Comparison of ENCODE assay signal across 22 mouse cellular contexts in the genomic region with DNA sequence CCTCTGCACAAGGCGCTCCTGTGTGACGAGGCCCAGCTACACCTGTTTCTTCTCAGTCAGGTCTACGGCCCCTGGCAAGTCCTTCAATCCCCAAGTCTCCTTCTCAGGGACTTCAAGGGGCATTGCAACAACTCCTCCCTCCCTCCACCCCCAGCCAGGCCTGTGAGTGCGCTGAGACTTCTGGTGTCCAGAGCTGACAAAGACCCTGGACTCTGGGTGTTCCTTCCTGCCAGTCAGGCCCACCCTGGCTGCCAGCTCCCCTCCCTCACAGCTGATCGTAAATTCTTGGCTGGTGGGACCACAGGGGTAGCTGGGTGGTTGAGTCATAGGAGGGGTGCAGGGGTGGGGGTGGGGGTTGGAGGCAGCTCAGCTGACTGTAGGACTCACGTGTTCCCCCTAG. TPM values are rescaled to one million over a fixed set of nuclear protein-coding genes. Genes with fewer than 3 reads are reported as not detected.
DNase-seq lines count a peak whose midpoint lies in the region; ATAC-seq and TF ChIP-seq lines count a peak whose summit lies in the region.
"Had no signal": no experiment of that assay in that cellular context is flagged by ENCODE, and none has a peak within 500 bp of the region (broad histone marks: within the 10 kb centered on the region; RNA-seq: fewer than 3 reads in every experiment).

No protein-coding gene starts in this region.

- TF ChIP-seq EP300 in liver, postnatal 0 days (IDR thresholded peaks at IDR 0.05; ENCODE audit: low read depth) = no peak

- 0 out of 2 replicates have a peak overlapping the region, but pooled peaks have one; percentile 32 for H3K9ac ChIP-seq in heart, embryonic 12.5 days
- peak overlapping the region; percentile 41; the same call in 1 of the 2 replicates for H3K9ac ChIP-seq in liver, embryonic 13.5 days
- H3K9ac ChIP-seq in liver, postnatal 0 days (replicated peaks) = no peak overlapping the region
- 0 out of 2 replicates have a peak overlapping the region, but pooled peaks have one; percentile 17 for H3K9ac ChIP-seq in intestine, postnatal 0 days (ENCODE audit: low read depth, low read length)
- peak overlapping the region; percentile 31; the same call in 1 of the 2 replicates for H3K9ac ChIP-seq in limb, embryonic 14.5 days (ENCODE audit: low read depth, low read length, severe bottlenecking)
- H3K9ac ChIP-seq: liver, embryonic 15.5 days had no signal

- H3K4me1 ChIP-seq in heart, embryonic 12.5 days (replicated peaks) = peaks cover 12% of the 10 kb centered on the region
- H3K4me1 ChIP-seq in liver, embryonic 13.5 days (replicated peaks) = peaks cover 28% of the 10 kb centered on the region
- peaks cover 3% of the 10 kb centered on the region for H3K4me1 ChIP-seq in liver, postnatal 0 days (ENCODE audit: insufficient read depth)
- no peaks in the 10 kb centered on the region; the same call in 1 of the 2 replicates for H3K4me1 ChIP-seq in intestine, postnatal 0 days (replicated peaks; ENCODE audit: control insufficient read depth, insufficient read depth, low read length)
- H3K4me1 ChIP-seq in limb, embryonic 14.5 days (ENCODE audit: control insufficient read depth, insufficient read depth, low read length) = peaks cover 8% of the 10 kb centered on the region; the same call in 1 of the 2 replicates

- H3K27me3 ChIP-seq in heart, embryonic 12.5 days (replicated peaks) = peaks cover 57% of the 10 kb centered on the region
- peaks cover 69% of the 10 kb centered on the region for H3K27me3 ChIP-seq in liver, embryonic 13.5 days
- H3K27me3 ChIP-seq in liver, postnatal 0 days (ENCODE audit: insufficient read depth, low read length) = peaks cover 10% of the 10 kb centered on the region; the same call in 1 of the 2 replicates
- no peaks in the 10 kb centered on the region for H3K27me3 ChIP-seq in intestine, postnatal 0 days (replicated peaks; ENCODE audit: control insufficient read depth, insufficient read depth, low read length)
- H3K27me3 ChIP-seq in limb, embryonic 14.5 days (ENCODE audit: control insufficient read depth, insufficient read depth, low read length) = no peaks in the 10 kb centered on the region

- WGBS in heart, embryonic 12.5 days = 51% methylated on average over 6 of the region's 6 CpGs
- 60% methylated on average over 6 of the region's 6 CpGs for WGBS in liver, embryonic 13.5 days (ENCODE audit: insufficient replicate concordance)
- 66% methylated on average over 6 of the region's 6 CpGs for WGBS in liver, postnatal 0 days (ENCODE audit: insufficient replicate concordance)
- 52% methylated on average over 6 of the region's 6 CpGs for WGBS in intestine, postnatal 0 days
- 30% methylated on average over 6 of the region's 6 CpGs for WGBS in limb, embryonic 14.5 days

- no peak for TF ChIP-seq POLR2A in limb, embryonic 14.5 days (IDR thresholded peaks at IDR 0.05; ENCODE audit: borderline replicate concordance, extremely low read depth, insufficient read depth, insufficient read length)

- TF ChIP-seq CTCF in liver, postnatal 0 days (IDR thresholded peaks at IDR 0.05; ENCODE audit: low read depth) = no peak
- TF ChIP-seq CTCF in intestine, postnatal 0 days (IDR thresholded peaks at IDR 0.05; ENCODE audit: low read depth) = no peak

- H3K27ac ChIP-seq in heart, embryonic 12.5 days (ENCODE audit: poor library complexity, severe bottlenecking) = no peak overlapping the region
- peak overlapping the region; percentile 29; the same call in 1 of the 2 replicates for H3K27ac ChIP-seq in liver, embryonic 13.5 days
- H3K27ac ChIP-seq in liver, postnatal 0 days (ENCODE audit: low read depth) = no peak overlapping the region
- H3K27ac ChIP-seq in intestine, postnatal 0 days (ENCODE audit: low read depth, low read length) = no peak overlapping the region
- no peak overlapping the region for H3K27ac ChIP-seq in limb, embryonic 14.5 days (replicated peaks; ENCODE audit: low read depth, low read length)
- H3K27ac ChIP-seq: heart, embryonic 10.5 days; liver, embryonic 15.5 days had no signal

- no peak for DNase-seq in heart, adult 18-20 months
- DNase-seq in liver, embryonic 13.5 days = no peak
- DNase-seq in liver, postnatal 0 days = no peak
- DNase-seq in limb, embryonic 14.5 days (ENCODE audit: low spot score) = no peak
- DNase-seq: adrenal gland, postnatal 25 days; B cell, adult 2 months; cerebellum, adult 18-20 months; cerebellum, postnatal 36 days; heart, postnatal 36 days; kidney, postnatal 10 days; retina, postnatal 1 day; right cerebral cortex, postnatal 4 days; thymus, postnatal 4 days had no signal

- no peak for ATAC-seq in heart, embryonic 12.5 days (ENCODE audit: insufficient number of reproducible peaks, low FRiP score)
- ATAC-seq in liver, embryonic 13.5 days (ENCODE audit: low read depth) = no peak
- ATAC-seq in liver, postnatal 0 days = no peak
- ATAC-seq in intestine, postnatal 0 days = no peak
- ATAC-seq in limb, embryonic 14.5 days (ENCODE audit: low FRiP score, low read depth) = 0 out of 2 replicates have a peak, but pooled peaks have one; percentile 24
- no peak for ATAC-seq in erythroblast, adult 5-6 weeks (replicated peaks; ENCODE audit: low FRiP score, poor library complexity, severe bottlenecking)
- ATAC-seq: activated CD4-positive, CD25-positive, alpha-beta regulatory T cell, adult 4 months had no signal

- no peaks in the 10 kb centered on the region for H3K9me3 ChIP-seq in heart, embryonic 12.5 days (replicated peaks)
- no peaks in the 10 kb centered on the region for H3K9me3 ChIP-seq in liver, embryonic 13.5 days (replicated peaks)
- no peaks in the 10 kb centered on the region for H3K9me3 ChIP-seq in liver, postnatal 0 days (ENCODE audit: low read length)
- no peaks in the 10 kb centered on the region for H3K9me3 ChIP-seq in intestine, postnatal 0 days (ENCODE audit: control insufficient read depth)
- H3K9me3 ChIP-seq in limb, embryonic 14.5 days (ENCODE audit: control insufficient read depth, low read length) = no peaks in the 10 kb centered on the region
- H3K9me3 ChIP-seq: heart, embryonic 10.5 days; liver, embryonic 15.5 days had no signal

- H3K4me3 ChIP-seq in heart, embryonic 12.5 days = no peak overlapping the region
- H3K4me3 ChIP-seq in liver, embryonic 13.5 days (replicated peaks) = no peak overlapping the region
- H3K4me3 ChIP-seq in liver, postnatal 0 days (ENCODE audit: low read depth, low read length) = no peak overlapping the region
- H3K4me3 ChIP-seq in intestine, postnatal 0 days (ENCODE audit: low read depth, low read length) = no peak overlapping the region
- H3K4me3 ChIP-seq in limb, embryonic 14.5 days (replicated peaks; ENCODE audit: low read length) = no peak overlapping the region
- H3K4me3 ChIP-seq: heart, embryonic 10.5 days; liver, embryonic 15.5 days; myocyte had no signal

- H3K4me2 ChIP-seq in heart, embryonic 12.5 days = no peak overlapping the region
- peak overlapping the region; percentile 10; the same call in 1 of the 2 replicates for H3K4me2 ChIP-seq in liver, embryonic 13.5 days
- H3K4me2 ChIP-seq in liver, postnatal 0 days (ENCODE audit: low read depth, low read length) = no peak overlapping the region
- H3K4me2 ChIP-seq in intestine, postnatal 0 days (replicated peaks; ENCODE audit: low read depth) = no peak overlapping the region
- no peak overlapping the region for H3K4me2 ChIP-seq in limb, embryonic 14.5 days (replicated peaks; ENCODE audit: low read depth, low read length, severe bottlenecking)
- H3K4me2 ChIP-seq: liver, embryonic 15.5 days had no signal

- no peaks in the 10 kb centered on the region for H3K36me3 ChIP-seq in heart, embryonic 12.5 days
- H3K36me3 ChIP-seq in liver, embryonic 13.5 days = no peaks in the 10 kb centered on the region
- no peaks in the 10 kb centered on the region for H3K36me3 ChIP-seq in liver, postnatal 0 days (replicated peaks; ENCODE audit: insufficient read depth, low read length)
- no peaks in the 10 kb centered on the region for H3K36me3 ChIP-seq in intestine, postnatal 0 days (ENCODE audit: control insufficient read depth, insufficient read depth)
- no peaks in the 10 kb centered on the region for H3K36me3 ChIP-seq in limb, embryonic 14.5 days (ENCODE audit: control insufficient read depth, insufficient read depth, low read length)
- H3K36me3 ChIP-seq: heart, embryonic 10.5 days; liver, embryonic 15.5 days had no signal

RNA-seq across cellular contexts. Expression of a gene that starts 11.2 kb away (rescaled TPM):
- 1.7 and 1.8 TPM in 2 replicates for polyA plus RNA-seq in heart, embryonic 12.5 days (2016; fragmentation: Nextera tagmentation; extraction: Ambion mirVana)
- 10 to 100 TPM; 13.7 to 14.4 TPM for total RNA-seq in heart, adult 18-20 months (2021)
- 0.29 and 0.44 TPM in 2 replicates for polyA plus RNA-seq in liver, embryonic 13.5 days (2015; fragmentation: Nextera tagmentation; extraction: Ambion mirVana)
- polyA plus RNA-seq in liver, postnatal 0 days (2015; fragmentation: Nextera tagmentation; extraction: Ambion mirVana) = 0.19 and 0.45 TPM in 2 replicates
- polyA plus RNA-seq in intestine, postnatal 0 days (2015; fragmentation: Nextera tagmentation; extraction: Ambion mirVana) = 0.17 and 0.30 TPM in 2 replicates
- 9.1 and 11.2 TPM in 2 replicates for polyA plus RNA-seq in limb, embryonic 14.5 days (2012; rRNA removed)
- polyA plus RNA-seq in limb, embryonic 14.5 days (2014; fragmentation: Nextera tagmentation; extraction: Ambion mirVana) = 2.5 and 3.0 TPM in 2 replicates
- total RNA-seq in erythroblast, adult 5-6 weeks (2015; ENCODE audit: low replicate concordance) = not detected in 2 replicates
- not detected in 2 replicates for total RNA-seq in erythroblast, adult 5-6 weeks (2017; ENCODE audit: low replicate concordance)
- total RNA-seq: megakaryocyte-erythroid progenitor cell, adult 5-6 weeks had no signal
- polyA plus RNA-seq: activated CD4-positive, CD25-positive, alpha-beta regulatory T cell, adult 4 months had no signal

RNA-seq across cellular contexts. Expression of a gene that starts 12.3 kb away (rescaled TPM):
- 2.5 and 2.7 TPM in 2 replicates for polyA plus RNA-seq in heart, embryonic 12.5 days (2016; fragmentation: Nextera tagmentation; extraction: Ambion mirVana)
- 10 to 100 TPM; 14.8 to 29.0 TPM for total RNA-seq in heart, adult 18-20 months (2021)
- polyA plus RNA-seq in liver, embryonic 13.5 days (2015; fragmentation: Nextera tagmentation; extraction: Ambion mirVana) = 11.7 and 12.6 TPM in 2 replicates
- polyA plus RNA-seq in liver, postnatal 0 days (2015; fragmentation: Nextera tagmentation; extraction: Ambion mirVana) = 6.1 and 6.2 TPM in 2 replicates
- polyA plus RNA-seq in intestine, postnatal 0 days (2015; fragmentation: Nextera tagmentation; extraction: Ambion mirVana) = 6.2 and 6.9 TPM in 2 replicates
- 21.5 and 36.9 TPM in 2 replicates for polyA plus RNA-seq in limb, embryonic 14.5 days (2012; rRNA removed)
- 6.1 and 8.6 TPM in 2 replicates for polyA plus RNA-seq in limb, embryonic 14.5 days (2014; fragmentation: Nextera tagmentation; extraction: Ambion mirVana)
- total RNA-seq in erythroblast, adult 5-6 weeks (2015; ENCODE audit: low replicate concordance) = 15.0 and 25.7 TPM in 2 replicates
- total RNA-seq in erythroblast, adult 5-6 weeks (2017; ENCODE audit: low replicate concordance) = 18.1 and 30.8 TPM in 2 replicates

RNA-seq across cellular contexts. Expression of a gene that starts 21.9 kb away (rescaled TPM):
- 81.8 and 87.0 TPM in 2 replicates for polyA plus RNA-seq in heart, embryonic 12.5 days (2016; fragmentation: Nextera tagmentation; extraction: Ambion mirVana)
- total RNA-seq in heart, adult 18-20 months (2021) = 10 to 100 TPM; 42.4 to 46.2 TPM
- 70.9 and 76.5 TPM in 2 replicates for polyA plus RNA-seq in liver, embryonic 13.5 days (2015; fragmentation: Nextera tagmentation; extraction: Ambion mirVana)
- polyA plus RNA-seq in liver, postnatal 0 days (2015; fragmentation: Nextera tagmentation; extraction: Ambion mirVana) = 34.3 and 37.9 TPM in 2 replicates
- polyA plus RNA-seq in intestine, postnatal 0 days (2015; fragmentation: Nextera tagmentation; extraction: Ambion mirVana) = 61.7 and 64.3 TPM in 2 replicates
- polyA plus RNA-seq in limb, embryonic 14.5 days (2012; rRNA removed) = 49.2 and 58.9 TPM in 2 replicates
- polyA plus RNA-seq in limb, embryonic 14.5 days (2014; fragmentation: Nextera tagmentation; extraction: Ambion mirVana) = 96.2 and 97.2 TPM in 2 replicates
- 12.3 and 14.2 TPM in 2 replicates for total RNA-seq in erythroblast, adult 5-6 weeks (2015; ENCODE audit: low replicate concordance)
- total RNA-seq in erythroblast, adult 5-6 weeks (2017; ENCODE audit: low replicate concordance) = 11.7 and 13.4 TPM in 2 replicates

RNA-seq across cellular contexts. Expression of a gene that starts 40.7 kb away (rescaled TPM):
- 0.11 TPM in 1 of 2 replicates, not detected in the other for polyA plus RNA-seq in heart, embryonic 12.5 days (2016; fragmentation: Nextera tagmentation; extraction: Ambion mirVana)
- not detected for total RNA-seq in heart, adult 18-20 months (2021)
- 0.03 TPM in 2 replicates for polyA plus RNA-seq in liver, embryonic 13.5 days (2015; fragmentation: Nextera tagmentation; extraction: Ambion mirVana)
- not detected in 2 replicates for polyA plus RNA-seq in liver, postnatal 0 days (2015; fragmentation: Nextera tagmentation; extraction: Ambion mirVana)
- 0.20 and 0.52 TPM in 2 replicates for polyA plus RNA-seq in intestine, postnatal 0 days (2015; fragmentation: Nextera tagmentation; extraction: Ambion mirVana)
- polyA plus RNA-seq in limb, embryonic 14.5 days (2012; rRNA removed) = 1.4 and 1.9 TPM in 2 replicates
- polyA plus RNA-seq in limb, embryonic 14.5 days (2014; fragmentation: Nextera tagmentation; extraction: Ambion mirVana) = 0.19 and 0.83 TPM in 2 replicates
- total RNA-seq in erythroblast, adult 5-6 weeks (2015; ENCODE audit: low replicate concordance) = not detected in 2 replicates
- total RNA-seq in erythroblast, adult 5-6 weeks (2017; ENCODE audit: low replicate concordance) = 0.17 TPM in 1 of 2 replicates, not detected in the other
- total RNA-seq: gastrocnemius, adult 8-10 months; heart, postnatal 36 days; megakaryocyte-erythroid progenitor cell, adult 5-6 weeks had no signal
- polyA plus RNA-seq: activated CD4-positive, CD25-positive, alpha-beta regulatory T cell, adult 4 months; liver, embryonic 15.5 days had no signal

RNA-seq across cellular contexts. Expression of a gene that starts 43.6 kb away (rescaled TPM):
- not detected in 2 replicates for polyA plus RNA-seq in heart, embryonic 12.5 days (2016; fragmentation: Nextera tagmentation; extraction: Ambion mirVana)
- under 1 TPM; 0.15 to 0.31 TPM for total RNA-seq in heart, adult 18-20 months (2021)
- 0.20 and 0.21 TPM in 2 replicates for polyA plus RNA-seq in liver, embryonic 13.5 days (2015; fragmentation: Nextera tagmentation; extraction: Ambion mirVana)
- polyA plus RNA-seq in liver, postnatal 0 days (2015; fragmentation: Nextera tagmentation; extraction: Ambion mirVana) = 0.19 and 0.25 TPM in 2 replicates
- 0.29 and 0.31 TPM in 2 replicates for polyA plus RNA-seq in intestine, postnatal 0 days (2015; fragmentation: Nextera tagmentation; extraction: Ambion mirVana)
- polyA plus RNA-seq in limb, embryonic 14.5 days (2012; rRNA removed) = 0.04 and 0.13 TPM in 2 replicates
- polyA plus RNA-seq in limb, embryonic 14.5 days (2014; fragmentation: Nextera tagmentation; extraction: Ambion mirVana) = 0.21 TPM in 1 of 2 replicates, not detected in the other
- not detected in 2 replicates for total RNA-seq in erythroblast, adult 5-6 weeks (2015; ENCODE audit: low replicate concordance)
- 0.14 and 0.51 TPM in 2 replicates for total RNA-seq in erythroblast, adult 5-6 weeks (2017; ENCODE audit: low replicate concordance)
- total RNA-seq: adrenal gland, postnatal 25 days; gastrocnemius, adult 8-10 months; heart, postnatal 36 days had no signal
- polyA plus RNA-seq: heart, embryonic 10.5 days had no signal
